In genomic region chr2:129512147-129512546, GRCm38 (mm10) we compare ENCODE assay signal across 20 mouse cellular contexts. TPM values are rescaled to one million over a fixed set of nuclear protein-coding genes. Genes with fewer than 3 reads are reported as not detected.
"Had no signal": no experiment of that assay in that cellular context is flagged by ENCODE, and none has a peak within 500 bp of the region (broad histone marks: within the 10 kb centered on the region; RNA-seq: fewer than 3 reads in every experiment).

No protein-coding gene starts in this region.

RNA-seq across cellular contexts. Expression of gene F830045P16Rik, which starts 24.3 kb away (rescaled TPM):
- total RNA-seq: gastrocnemius, adult 2 months; gastrocnemius, postnatal 25 days; heart, postnatal 10 days; heart, postnatal 25 days; hematopoietic stem cell, adult 5-6 weeks; hindbrain, postnatal 0 days had no signal
- polyA plus RNA-seq: forebrain, embryonic 16.5 days; heart, embryonic 11.5 days; heart, embryonic 13.5 days; hindbrain, embryonic 11.5 days; hindbrain, embryonic 13.5 days; hindbrain, embryonic 15.5 days; hindbrain, postnatal 0 days; intestine, embryonic 14.5 days; intestine, embryonic 16.5 days; kidney, adult 2 months; kidney, postnatal 0 days; large intestine, adult 2 months; limb, embryonic 11.5 days; liver, embryonic 11.5 days; liver, embryonic 13.5 days had no signal
